ENCODE assay signal across 8 mouse cellular contexts in genomic region chr7:19562643-19563410, GRCm38 (mm10). TPM values are rescaled to one million over a fixed set of nuclear protein-coding genes. Genes with fewer than 3 reads are reported as not detected.
DNase-seq lines count a peak whose midpoint lies in the region; ATAC-seq and TF ChIP-seq lines count a peak whose summit lies in the region.

Ppp1r37 (minus strand) TSS chr7:19563076.

- 3% methylated on average over 19 of the region's 19 CpGs for WGBS in heart, embryonic 15.5 days

- peak; percentile 31 for TF ChIP-seq POLR2A in embryonic fibroblast, embryonic 13.5 days (IDR thresholded peaks at IDR 0.05; ENCODE audit: low read depth, low read length)

- ATAC-seq in CD4-positive, CD25-positive, alpha-beta regulatory T cell, adult 4 months, result no peak
- no peak for ATAC-seq in heart, embryonic 15.5 days (replicated peaks; ENCODE audit: insufficient number of reproducible peaks, insufficient read depth, low FRiP score, low read depth)

- H3K4me3 ChIP-seq in embryonic fibroblast, embryonic 13.5 days (ENCODE audit: insufficient read depth, low read length), result peak within 1 kb of the TSS; percentile 99
- peak within 1 kb of the TSS; percentile 80 for H3K4me3 ChIP-seq in heart, embryonic 15.5 days

- H3K4me1 ChIP-seq in embryonic fibroblast, embryonic 13.5 days (ENCODE audit: control insufficient read depth, insufficient read depth, low read length), result peaks cover 3% of the 10 kb centered on the region; the same call in 1 of the 2 replicates
- peaks cover 44% of the 10 kb centered on the region for H3K4me1 ChIP-seq in heart, embryonic 15.5 days (replicated peaks)

- H3K9ac ChIP-seq in heart, embryonic 15.5 days, result peak within 1 kb of the TSS; percentile 84

- no peaks in the 10 kb centered on the region; the same call in 1 of the 2 replicates for H3K9me3 ChIP-seq in heart, embryonic 15.5 days (replicated peaks)

- H3K4me2 ChIP-seq in heart, embryonic 15.5 days, result peak within 1 kb of the TSS; percentile 94

- peak within 1 kb of the TSS; percentile 88 for H3K27ac ChIP-seq in embryonic fibroblast, embryonic 13.5 days (ENCODE audit: insufficient read depth, low read length)
- H3K27ac ChIP-seq in heart, embryonic 15.5 days, result peak within 1 kb of the TSS; percentile 90

- peak; percentile 38 for DNase-seq in CD4-positive, CD25-positive, alpha-beta regulatory T cell, adult 2 months (ENCODE audit: low read depth, low spot score)
- DNase-seq in MN1 (ENCODE audit: low spot score), result peak; percentile 35
- peak; percentile 62 to 78 for DNase-seq in kidney, postnatal 25 days
- DNase-seq in lung, postnatal 10 days, result peak; percentile 68
- DNase-seq in yolk sac, embryonic 10.5 days (ENCODE audit: low spot score), result peak; percentile 43

- peaks cover 28% of the 10 kb centered on the region for H3K36me3 ChIP-seq in heart, embryonic 15.5 days

- no peak for TF ChIP-seq CTCF in embryonic fibroblast, embryonic 13.5 days (IDR thresholded peaks at IDR 0.05; ENCODE audit: borderline replicate concordance, insufficient read depth, low read length)

- no peaks in the 10 kb centered on the region for H3K27me3 ChIP-seq in heart, embryonic 15.5 days

RNA-seq across cellular contexts. Expression of gene Ppp1r37, which starts in this region (rescaled TPM):
- 1 to 10 TPM; 1.9 to 2.8 TPM for polyA plus RNA-seq in CD4-positive, CD25-positive, alpha-beta regulatory T cell, adult 4 months (2017; shearing (Covaris generic))
- 25.3 and 27.7 TPM in 2 replicates for polyA plus RNA-seq in embryonic fibroblast, embryonic 13.5 days (2011; ENCODE audit: insufficient read length, low read depth, missing spikeins)
- polyA plus RNA-seq in heart, embryonic 15.5 days (2015; fragmentation: Nextera tagmentation; extraction: Ambion mirVana), result 15.8 and 24.0 TPM in 2 replicates
